Mouse (Mus musculus) liver, adult 2 months (tissue): Measurements from ENCODE around the gene Creb3l4.

Source experiments
- CTCF ChIP-seq: fragments of 200-500 bp; IDR thresholded peaks from 2 replicates; pipeline ENCODE4 v1.5.1; 2011; ENCODE audit warnings: low read depth, low read length, control low read depth
- POLR2A ChIP-seq: fragments of 200-500 bp; IDR thresholded peaks from 2 replicates; pipeline ENCODE4 v1.6.1; 2011; ENCODE audit warnings: low read length, control low read depth; ENCODE audit not compliant: insufficient read depth; ENCODE audit errors: extremely low read depth

GRCm38 (mm10) chr3:90275286-90275685 lies 32.0 kb upstream of the Creb3l4 start:
- TF ChIP-seq CTCF (no peak), POLR2A (no peak)
